Mouse (Mus musculus) kidney, embryonic 15.5 days (tissue): ENCODE results near the gene Fshr. TPM values are rescaled to one million over a fixed set of nuclear protein-coding genes. Genes with fewer than 3 reads are reported as not detected.

Experiments used
- ATAC-seq: fragments of 200-750 bp; cut with Nextera tagmentation; replicated peaks from 2 replicates; pipeline ENCODE4 v1.8.0; 2017; ENCODE audit warnings: moderate TSS enrichment; ENCODE audit not compliant: low FRiP score
- H3K27ac ChIP-seq: fragments of 300-500 bp; sonication (generic); 2 replicates; pipeline ENCODE4 v1.5.1; 2015; ENCODE audit warnings: mild to moderate bottlenecking, inconsistent platforms
- H3K27me3 ChIP-seq: fragments of 300-500 bp; sonication (generic); 2 replicates; pipeline ENCODE4 v1.6.1; 2015; ENCODE audit warnings: inconsistent platforms
- H3K36me3 ChIP-seq: fragments of 300-500 bp; sonication (generic); 2 replicates; pipeline ENCODE4 v1.6.1; 2015; ENCODE audit warnings: inconsistent platforms
- H3K4me1 ChIP-seq: fragments of 300-500 bp; sonication (generic); 2 replicates; pipeline ENCODE4 v1.6.1; 2015; ENCODE audit warnings: inconsistent platforms
- H3K4me2 ChIP-seq: fragments of 300-500 bp; sonication (generic); 2 replicates; pipeline ENCODE4 v1.6.1; 2015; ENCODE audit warnings: moderate library complexity, mild to moderate bottlenecking, inconsistent platforms
- H3K4me3 ChIP-seq: fragments of 300-500 bp; sonication (generic); replicated peaks from 2 replicates; pipeline ENCODE4 v1.5.1; 2015; ENCODE audit warnings: mild to moderate bottlenecking, inconsistent platforms
- H3K9ac ChIP-seq: fragments of 300-500 bp; sonication (generic); 2 replicates; pipeline ENCODE4 v1.6.1; 2015; ENCODE audit warnings: mild to moderate bottlenecking, inconsistent platforms
- H3K9me3 ChIP-seq: fragments of 300-500 bp; sonication (generic); replicated peaks from 2 replicates; pipeline ENCODE4 v1.6.1; 2016; ENCODE audit warnings: inconsistent platforms
- WGBS: fragments of 180-500 bp; shearing (Covaris S2); methylation state at CpG from one replicate; pipeline ENCODE4 v1.1.7; 2015; ENCODE audit warnings: mixed read lengths; 5-methylcytosine and 5-hydroxymethylcytosine counted together
- polyA plus RNA-seq: library from polyadenylated mRNA; unstranded; fragments of >200 nt; fragmentation: Nextera tagmentation; extraction: Ambion mirVana; gene quantifications from 2 replicates; pipeline ENCODE4 v1.2.1, GENCODE M21; 2015

The Fshr gene
- polyA plus RNA-seq, 1 experiment from 2014 or later: not detected

- no peaks in the 10 kb centered on the region for H3K4me1 ChIP-seq
- H3K4me3 ChIP-seq: no peak overlapping the region
- no peaks in the 10 kb centered on the region for H3K9me3 ChIP-seq
- H3K27ac ChIP-seq: no peak overlapping the region
- H3K9ac ChIP-seq: no peak overlapping the region
- H3K27me3 ChIP-seq: no peaks in the 10 kb centered on the region
- ATAC-seq: no peak
- WGBS: 80% methylated on average over 2 of the region's 2 CpGs
- no peaks in the 10 kb centered on the region for H3K36me3 ChIP-seq
- H3K4me2 ChIP-seq: no peak overlapping the region
These were observed 181.0 kb downstream of the Fshr start for GRCm38 (mm10) chr17:89019518-89019917.

DNA sequence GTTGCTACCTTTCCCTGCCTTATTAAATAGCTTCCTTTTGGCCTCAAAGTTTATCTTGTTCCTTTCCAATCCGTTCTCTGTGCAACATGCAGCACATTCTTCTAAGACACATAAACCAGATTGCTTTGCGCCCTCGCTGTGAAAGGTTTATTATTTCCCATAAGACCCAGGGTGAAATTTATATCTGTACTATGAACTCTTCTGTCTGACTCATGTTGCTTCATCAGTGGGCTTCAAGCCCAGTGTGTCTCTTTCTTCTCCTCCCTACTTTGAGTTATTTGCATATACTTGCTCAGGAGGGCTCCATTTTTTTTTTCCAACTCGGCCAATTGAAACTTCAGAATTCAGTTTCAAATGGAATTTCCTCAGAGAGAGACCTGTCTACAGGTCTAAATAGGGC, 183.5 kb downstream of the Fshr start:
- H3K9me3 ChIP-seq: no peaks in the 10 kb centered on the region
- no peaks in the 10 kb centered on the region for H3K27me3 ChIP-seq
- no peak overlapping the region for H3K9ac ChIP-seq
- ATAC-seq: peak; percentile 71
- H3K36me3 ChIP-seq: no peaks in the 10 kb centered on the region
- no peak overlapping the region for H3K4me3 ChIP-seq
- WGBS: 41% methylated on average over 4 of the region's 4 CpGs
- no peak overlapping the region for H3K27ac ChIP-seq
- H3K4me1 ChIP-seq: 0 out of 2 replicates have a peak, but pooled peaks cover 3% of the 10 kb centered on the region
- H3K4me2 ChIP-seq: no peak overlapping the region

DNA sequence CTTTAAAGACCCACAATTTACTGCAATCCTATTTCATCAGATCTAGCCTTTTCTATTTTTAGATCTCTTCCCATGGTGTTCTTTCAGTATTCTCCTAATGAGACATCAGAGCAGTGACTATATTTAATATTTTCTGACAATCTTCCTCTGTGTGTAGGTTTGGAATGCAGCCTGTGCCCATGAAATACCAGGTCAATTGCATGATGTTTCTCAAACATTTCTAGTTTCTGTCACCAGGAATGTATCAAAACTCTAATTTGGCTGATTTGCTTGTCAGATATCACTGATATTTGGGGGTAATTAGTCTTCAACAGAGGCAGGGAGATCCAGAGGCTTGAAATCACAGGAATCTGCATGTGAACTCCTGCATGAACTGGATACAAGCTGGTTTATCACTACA, 186.8 kb downstream of the Fshr start:
- no peak overlapping the region for H3K4me2 ChIP-seq
- ATAC-seq: no peak
- no peaks in the 10 kb centered on the region for H3K9me3 ChIP-seq
- no peak overlapping the region for H3K27ac ChIP-seq
- no peaks in the 10 kb centered on the region for H3K27me3 ChIP-seq
- no peaks in the 10 kb centered on the region for H3K36me3 ChIP-seq
- no peak overlapping the region for H3K9ac ChIP-seq
- H3K4me3 ChIP-seq: no peak overlapping the region
- H3K4me1 ChIP-seq: 0 out of 2 replicates have a peak, but pooled peaks cover 3% of the 10 kb centered on the region

DNA sequence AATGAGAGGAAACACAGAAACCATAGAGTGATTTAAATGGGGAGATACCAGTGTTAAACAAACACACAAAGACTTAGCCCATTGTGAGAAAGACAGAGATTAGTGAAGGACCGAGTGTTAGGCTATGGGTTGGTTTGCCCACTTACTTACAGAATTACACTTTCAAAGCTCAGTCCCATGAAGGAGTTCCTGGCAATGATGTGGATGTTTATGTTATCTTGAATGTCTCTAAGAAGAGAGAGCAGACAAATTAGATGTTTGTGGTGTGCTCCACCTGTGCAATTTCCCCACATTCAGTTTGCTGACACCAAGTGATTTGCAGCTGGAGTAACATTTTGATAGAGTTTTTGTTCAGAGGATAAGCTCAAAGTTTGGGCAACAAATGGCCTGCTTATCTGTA, 191.4 kb downstream of the Fshr start:
- H3K9ac ChIP-seq: no peak overlapping the region
- 73% methylated on average over 1 of the region's 1 CpGs for WGBS
- H3K4me1 ChIP-seq: 0 out of 2 replicates have a peak, but pooled peaks cover 3% of the 10 kb centered on the region
- no peaks in the 10 kb centered on the region for H3K27me3 ChIP-seq
- H3K4me3 ChIP-seq: no peak overlapping the region
- no peak for ATAC-seq
- no peaks in the 10 kb centered on the region for H3K36me3 ChIP-seq
- H3K27ac ChIP-seq: no peak overlapping the region
- H3K9me3 ChIP-seq: no peaks in the 10 kb centered on the region
- no peak overlapping the region for H3K4me2 ChIP-seq

DNA sequence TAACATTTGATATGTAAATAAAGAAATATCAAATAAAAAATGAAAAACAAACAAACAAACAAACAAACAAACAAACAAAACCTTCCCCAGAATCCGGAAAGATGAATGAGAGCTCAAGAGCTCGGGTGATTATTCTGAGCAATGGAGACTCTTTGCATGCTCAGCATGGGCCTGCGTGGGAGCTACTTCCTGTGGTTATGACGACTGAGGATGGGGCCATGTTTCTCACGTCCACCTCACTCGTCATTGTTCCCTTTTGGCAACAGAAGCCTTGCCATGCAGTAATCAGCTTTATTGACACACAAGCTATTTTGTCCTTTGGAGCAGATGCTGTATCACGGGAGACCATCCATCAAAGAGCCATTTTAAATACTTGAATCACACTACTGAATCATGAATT, 191.8 kb downstream of the Fshr start:
- no peaks in the 10 kb centered on the region for H3K36me3 ChIP-seq
- no peak overlapping the region for H3K4me2 ChIP-seq
- ATAC-seq: no peak
- H3K27me3 ChIP-seq: no peaks in the 10 kb centered on the region
- H3K4me3 ChIP-seq: no peak overlapping the region
- WGBS: 83% methylated on average over 7 of the region's 7 CpGs
- no peaks in the 10 kb centered on the region for H3K9me3 ChIP-seq
- H3K27ac ChIP-seq: no peak overlapping the region
- H3K9ac ChIP-seq: no peak overlapping the region
- H3K4me1 ChIP-seq: 0 out of 2 replicates have a peak, but pooled peaks cover under 1% of the 10 kb centered on the region

DNA sequence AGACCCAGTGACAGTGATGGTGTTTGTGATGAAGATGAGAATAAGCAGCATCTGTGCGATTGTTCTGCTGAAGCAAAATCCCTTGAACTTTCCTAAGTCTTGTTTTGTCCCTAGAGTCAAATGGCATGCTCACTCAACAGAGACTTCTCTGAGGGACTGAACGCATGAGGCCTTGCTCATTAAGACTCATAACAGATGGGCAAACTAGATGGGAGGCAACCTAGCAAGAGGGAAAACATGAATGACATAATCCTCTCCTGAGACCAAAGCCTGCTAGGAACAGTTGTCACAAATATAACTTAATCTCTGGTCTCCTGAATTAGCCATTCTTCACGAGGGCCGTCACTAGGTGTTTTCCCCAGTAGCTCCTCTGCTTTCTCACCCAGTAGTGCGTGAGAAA, 194.5 kb downstream of the Fshr start:
- Histone ChIP-seq H3K9ac (no peak overlapping the region), H3K4me3 (no peak overlapping the region), H3K4me2 (no peak overlapping the region), H3K27me3 (no peaks in the 10 kb centered on the region), H3K27ac (no peak overlapping the region), H3K36me3 (no peaks in the 10 kb centered on the region), H3K4me1 (no peaks in the 10 kb centered on the region), H3K9me3 (no peaks in the 10 kb centered on the region)
- no peak for ATAC-seq
- 85% methylated on average over 5 of the region's 5 CpGs for WGBS

- no peak overlapping the region for H3K4me2 ChIP-seq
- H3K9me3 ChIP-seq: no peaks in the 10 kb centered on the region
- no peak overlapping the region for H3K27ac ChIP-seq
- no peaks in the 10 kb centered on the region for H3K27me3 ChIP-seq
- H3K36me3 ChIP-seq: no peaks in the 10 kb centered on the region
- no peak for ATAC-seq
- H3K9ac ChIP-seq: no peak overlapping the region
- no peaks in the 10 kb centered on the region for H3K4me1 ChIP-seq
- no peak overlapping the region for H3K4me3 ChIP-seq
These were observed 200.6 kb downstream of the Fshr start for GRCm38 (mm10) chr17:88999907-89000306.

DNA sequence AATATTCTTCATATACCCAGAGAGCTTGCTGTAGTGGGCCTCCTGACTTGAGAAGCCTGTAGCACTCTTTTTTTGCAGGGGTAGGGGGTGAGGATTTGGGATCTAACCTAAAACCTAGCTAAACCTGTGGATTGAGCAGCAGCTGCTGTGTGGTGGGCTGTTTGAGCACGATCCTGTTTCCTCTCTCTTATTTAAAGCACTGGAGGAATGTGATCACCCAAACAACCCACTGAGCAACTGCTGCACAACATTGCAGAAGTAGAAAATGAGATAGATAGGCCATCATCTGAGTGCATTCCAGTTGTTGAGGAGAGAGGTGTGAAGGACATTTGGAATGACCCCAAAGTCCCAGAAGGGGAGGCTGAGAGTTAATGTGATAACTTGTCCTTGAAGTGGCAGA, 202.2 kb downstream of the Fshr start:
- ATAC-seq: no peak
- H3K9me3 ChIP-seq: no peaks in the 10 kb centered on the region
- no peaks in the 10 kb centered on the region for H3K27me3 ChIP-seq
- no peak overlapping the region for H3K4me3 ChIP-seq
- H3K4me1 ChIP-seq: no peaks in the 10 kb centered on the region
- H3K36me3 ChIP-seq: no peaks in the 10 kb centered on the region
- H3K4me2 ChIP-seq: no peak overlapping the region
- no peak overlapping the region for H3K27ac ChIP-seq
- no peak overlapping the region for H3K9ac ChIP-seq
- 51% methylated on average over 1 of the region's 1 CpGs for WGBS

- no peak overlapping the region for H3K4me3 ChIP-seq
- H3K27ac ChIP-seq: no peak overlapping the region
- H3K4me2 ChIP-seq: no peak overlapping the region
- H3K27me3 ChIP-seq: no peaks in the 10 kb centered on the region
- ATAC-seq: no peak
- no peaks in the 10 kb centered on the region for H3K4me1 ChIP-seq
- H3K9ac ChIP-seq: no peak overlapping the region
- WGBS: 90% methylated on average over 4 of the region's 4 CpGs
- no peaks in the 10 kb centered on the region for H3K36me3 ChIP-seq
- H3K9me3 ChIP-seq: no peaks in the 10 kb centered on the region
These were observed 209.2 kb downstream of the Fshr start for GRCm38 (mm10) chr17:88991238-88991637.

GRCm38 (mm10) chr17:88980708-88981355, 219.6 kb downstream of the Fshr start:
- no peak overlapping the region for H3K9ac ChIP-seq
- no peaks in the 10 kb centered on the region for H3K36me3 ChIP-seq
- 74% methylated on average over 10 of the region's 10 CpGs for WGBS
- H3K9me3 ChIP-seq: no peaks in the 10 kb centered on the region
- H3K27me3 ChIP-seq: no peaks in the 10 kb centered on the region
- H3K4me1 ChIP-seq: no peaks in the 10 kb centered on the region
- no peak for ATAC-seq
- no peak overlapping the region for H3K27ac ChIP-seq
- H3K4me2 ChIP-seq: no peak overlapping the region
- no peak overlapping the region for H3K4me3 ChIP-seq

GRCm38 (mm10) chr17:88974538-88974937, 225.9 kb downstream of the Fshr start:
- Histone ChIP-seq H3K9me3 (no peaks in the 10 kb centered on the region), H3K4me3 (no peak overlapping the region), H3K27me3 (no peaks in the 10 kb centered on the region), H3K4me2 (no peak overlapping the region), H3K4me1 (no peaks in the 10 kb centered on the region), H3K27ac (no peak overlapping the region), H3K9ac (no peak overlapping the region), H3K36me3 (no peaks in the 10 kb centered on the region)
- ATAC-seq: no peak
- WGBS: 84% methylated on average over 3 of the region's 3 CpGs

DNA sequence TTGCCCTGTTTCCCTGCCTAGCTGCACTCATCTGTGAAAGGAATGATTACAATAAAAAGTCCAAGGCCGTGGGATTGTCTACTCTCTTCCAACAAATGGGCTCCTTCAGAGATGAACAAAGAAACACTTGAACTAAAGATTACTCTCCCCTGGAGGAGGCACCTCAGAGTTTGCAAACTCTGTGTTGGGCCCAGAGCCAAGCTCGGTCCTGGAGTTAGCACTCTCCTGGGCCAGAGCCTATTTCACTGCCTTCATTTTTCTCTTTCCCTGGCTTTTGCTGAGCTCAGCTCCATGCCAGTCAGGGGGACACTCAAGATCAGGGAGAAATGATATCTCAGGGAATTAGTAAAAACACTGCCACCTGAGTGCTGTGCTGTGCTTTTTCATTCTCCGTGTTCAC, 234.4 kb downstream of the Fshr start:
- ATAC-seq: no peak
- Histone ChIP-seq H3K9ac (no peak overlapping the region), H3K4me2 (no peak overlapping the region), H3K4me1 (no peaks in the 10 kb centered on the region), H3K9me3 (no peaks in the 10 kb centered on the region), H3K4me3 (no peak overlapping the region), H3K27me3 (no peaks in the 10 kb centered on the region), H3K27ac (no peak overlapping the region), H3K36me3 (no peaks in the 10 kb centered on the region)
- WGBS: 66% methylated on average over 3 of the region's 3 CpGs

DNA sequence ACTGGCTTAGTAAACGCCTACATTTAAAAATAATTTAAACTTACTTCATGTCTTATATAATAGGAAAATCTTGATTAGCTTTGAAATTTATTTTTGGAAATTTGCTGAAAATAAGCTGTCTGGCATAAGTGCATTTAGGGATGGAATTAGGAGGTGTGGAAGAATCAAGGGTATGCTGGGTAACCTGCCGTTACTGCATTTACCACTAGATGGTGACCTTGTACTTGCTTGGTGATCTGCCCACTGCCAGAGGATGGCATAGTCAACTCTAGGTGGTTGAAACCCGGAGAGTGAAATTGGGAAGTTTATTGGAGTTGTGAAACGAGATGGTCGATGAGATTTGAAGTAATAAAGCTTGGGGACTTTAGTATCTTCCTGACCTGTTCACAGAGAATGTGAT, 246.5 kb downstream of the Fshr start:
- ATAC-seq: peak; percentile 81
- Histone ChIP-seq H3K27me3 (0 out of 2 replicates have a peak, but pooled peaks cover 3% of the 10 kb centered on the region), H3K27ac (no peak overlapping the region), H3K4me2 (no peak overlapping the region), H3K9me3 (no peaks in the 10 kb centered on the region), H3K36me3 (no peaks in the 10 kb centered on the region), H3K4me3 (no peak overlapping the region), H3K4me1 (no peaks in the 10 kb centered on the region), H3K9ac (no peak overlapping the region)
- 31% methylated on average over 5 of the region's 5 CpGs for WGBS
